Mouse (Mus musculus): Measurements from ENCODE around the gene Bloc1s4.
A peak's percentile ranks its signal among the peaks of the same experiment; 100 is the strongest.

Bloc1s4 gene

DNA sequence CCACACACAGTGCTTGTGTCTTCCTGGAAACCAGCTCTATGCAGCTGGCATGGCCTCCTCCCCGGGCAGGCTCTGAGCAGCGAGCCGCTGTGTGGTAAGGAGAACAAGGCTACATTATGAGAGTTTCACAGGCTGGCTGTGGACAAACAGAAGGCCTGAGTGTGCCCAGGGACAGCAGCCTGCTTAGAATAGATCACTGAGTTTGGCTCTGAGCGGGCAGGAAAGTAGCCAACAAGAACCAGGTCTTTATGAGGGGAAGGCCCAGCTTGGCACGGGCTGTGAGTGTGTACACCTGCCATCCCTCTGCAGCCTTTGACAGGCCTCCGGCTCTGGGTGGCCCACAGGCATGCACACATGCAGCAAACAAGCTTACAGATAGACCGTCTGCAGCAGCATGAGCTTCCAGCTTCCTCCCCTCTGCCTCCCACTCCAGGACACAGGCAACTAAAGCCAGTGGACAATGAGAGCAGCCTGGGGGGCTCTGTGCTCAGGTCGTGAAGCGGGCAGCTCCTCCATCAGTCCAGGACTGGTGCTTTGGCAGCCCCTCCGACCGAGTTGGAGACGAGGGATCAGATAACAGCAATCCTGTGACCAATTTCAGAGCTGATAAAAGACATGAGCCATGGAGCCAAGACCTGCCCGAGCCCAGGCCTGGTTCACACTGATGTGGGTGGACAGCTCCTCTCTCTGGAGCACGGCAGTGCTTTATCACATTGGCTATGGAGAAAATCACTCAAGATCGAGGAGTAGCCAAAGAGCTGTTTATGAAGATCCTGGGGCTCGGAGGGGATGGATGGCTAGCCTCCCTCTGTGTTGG, 9.4 kb downstream of the Bloc1s4 start:
- peak; percentile 46 for DNase-seq

DNA sequence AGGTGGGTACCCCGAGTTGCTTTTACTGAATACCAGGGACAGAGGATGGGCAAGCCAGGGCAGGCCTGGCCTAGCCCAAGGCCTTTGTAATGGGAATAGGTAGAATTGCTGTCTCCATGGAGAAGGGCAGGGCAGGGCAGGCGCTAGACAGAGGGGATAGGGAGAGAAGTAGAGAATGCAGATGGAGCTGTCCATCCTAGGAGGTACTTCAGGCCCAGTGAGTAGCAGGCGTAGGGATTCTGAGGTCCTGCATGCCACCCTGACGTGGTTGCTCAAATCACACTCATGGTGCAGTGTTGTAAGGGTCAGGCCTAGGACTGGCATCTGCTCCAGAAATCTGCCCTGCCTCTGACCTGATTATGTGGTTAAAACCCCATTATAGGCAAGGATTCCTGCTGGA, 10.7 kb downstream of the Bloc1s4 start:
- no peak for DNase-seq

DNA sequence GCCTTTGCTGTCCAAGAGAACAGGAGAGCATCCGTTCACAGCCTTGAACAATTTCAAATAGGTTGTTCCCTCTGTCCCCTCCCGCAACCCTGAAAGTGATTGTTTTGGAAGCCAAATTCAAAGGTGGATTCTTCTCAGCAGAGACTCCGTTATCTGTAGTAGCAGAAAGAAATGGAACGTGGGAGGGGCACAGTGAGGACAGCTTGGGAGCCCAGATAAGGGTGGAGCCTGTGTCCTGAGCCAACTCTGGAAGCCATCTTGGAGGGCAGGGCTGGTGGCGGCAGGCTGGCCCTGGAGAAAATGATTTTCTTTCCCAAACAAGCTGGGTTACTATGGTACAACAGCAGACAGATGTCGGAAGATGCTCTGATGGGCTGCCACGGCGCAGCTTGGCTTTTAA, 12.4 kb downstream of the Bloc1s4 start:
- no peak for DNase-seq

DNA sequence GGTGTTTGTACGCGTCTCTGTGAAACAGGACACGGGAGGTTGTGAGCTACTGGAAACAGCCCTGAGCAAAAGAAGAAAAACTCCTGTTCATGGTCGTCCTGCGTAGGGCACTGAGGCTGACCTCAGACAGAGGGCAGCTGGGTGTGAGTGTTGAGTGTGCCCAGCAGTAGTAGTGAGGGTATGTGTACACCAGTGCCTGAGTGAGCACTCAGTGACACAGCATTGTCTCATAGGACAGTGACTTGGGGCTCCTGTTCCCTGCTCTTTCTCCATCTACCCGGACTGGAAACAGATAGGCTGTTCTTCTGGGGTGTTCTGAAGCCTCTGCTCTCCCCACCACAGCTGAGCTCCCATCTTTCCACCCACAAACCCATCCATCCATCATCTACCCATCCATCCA, 13.3 kb downstream of the Bloc1s4 start:
- DNase-seq = no peak

DNA sequence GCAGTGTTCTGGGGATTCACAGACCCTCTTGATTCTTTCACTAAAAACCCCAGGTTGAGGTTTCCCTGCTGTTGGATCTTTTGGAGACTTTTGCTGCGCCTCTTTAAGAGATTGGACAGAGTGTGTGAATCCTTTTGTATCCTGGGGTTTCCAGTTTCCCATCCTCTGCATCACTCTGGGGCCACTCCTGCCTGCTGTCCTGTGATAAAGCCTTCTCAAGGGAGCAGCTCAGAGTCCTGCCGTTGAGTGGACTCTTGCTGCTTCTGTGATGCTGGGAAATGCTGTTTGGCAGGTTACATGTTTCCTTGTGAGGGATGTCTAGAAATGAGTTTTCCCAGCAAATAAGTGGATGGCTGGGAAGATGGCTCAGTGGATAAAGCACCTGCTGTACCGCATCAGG, 15.0 kb downstream of the Bloc1s4 start:
- no peak for DNase-seq

DNA sequence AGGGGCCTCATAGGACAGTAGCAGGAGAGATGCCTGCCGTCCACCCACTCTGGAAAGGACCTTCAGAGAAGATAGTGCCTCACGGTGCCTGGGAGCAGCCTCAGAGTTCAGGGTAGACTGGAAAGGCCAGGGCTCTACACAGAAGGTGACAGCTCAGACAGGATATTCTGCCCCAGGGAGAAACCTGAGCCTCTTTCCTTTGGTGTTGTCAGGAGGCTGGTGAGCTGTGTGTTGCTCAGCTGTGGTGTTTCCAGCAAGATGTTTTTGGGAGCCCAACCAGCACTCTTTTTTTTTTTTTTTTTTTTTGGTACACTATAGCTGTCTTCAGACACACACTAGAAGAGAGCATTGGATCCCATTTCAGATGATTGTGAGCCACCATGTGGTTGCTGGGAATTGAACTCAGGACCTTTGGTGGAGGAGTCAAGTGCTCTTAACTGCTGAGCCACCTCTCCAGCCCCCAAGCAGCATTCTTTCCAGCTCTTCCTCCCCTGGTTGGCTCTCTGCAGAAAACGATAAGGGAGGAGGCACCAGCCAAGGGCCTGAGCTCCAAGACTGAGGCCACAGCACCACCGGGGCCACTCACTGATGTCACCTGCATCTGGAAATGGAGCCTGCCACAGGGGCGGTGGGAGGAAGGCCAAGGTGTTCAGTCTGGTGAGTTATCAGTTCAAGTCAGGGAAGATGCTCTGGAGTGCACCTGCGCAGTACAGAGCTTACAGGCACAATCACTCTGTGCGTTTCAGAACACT, 16.4 kb downstream of the Bloc1s4 start:
- DNase-seq = no peak

DNA sequence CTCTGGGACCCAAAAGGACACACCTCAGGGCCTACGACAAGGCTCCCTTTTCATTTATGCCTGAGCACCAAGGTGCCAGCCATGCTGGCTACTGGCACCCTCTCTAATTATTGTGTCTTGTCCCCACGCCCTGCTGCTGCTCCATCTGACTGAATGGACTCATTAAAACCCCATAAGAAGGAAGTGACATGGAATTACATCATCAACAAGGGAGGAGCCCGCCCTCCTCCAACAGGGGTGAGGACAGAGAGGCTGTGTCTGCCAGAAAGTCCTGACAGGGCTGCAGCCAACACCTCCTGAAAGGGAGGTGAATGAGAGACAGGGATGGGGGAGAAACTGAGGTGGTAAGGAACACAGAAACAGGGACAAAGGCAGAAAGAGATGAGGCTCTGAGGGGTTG, 17.8 kb downstream of the Bloc1s4 start:
- DNase-seq = no peak

DNA sequence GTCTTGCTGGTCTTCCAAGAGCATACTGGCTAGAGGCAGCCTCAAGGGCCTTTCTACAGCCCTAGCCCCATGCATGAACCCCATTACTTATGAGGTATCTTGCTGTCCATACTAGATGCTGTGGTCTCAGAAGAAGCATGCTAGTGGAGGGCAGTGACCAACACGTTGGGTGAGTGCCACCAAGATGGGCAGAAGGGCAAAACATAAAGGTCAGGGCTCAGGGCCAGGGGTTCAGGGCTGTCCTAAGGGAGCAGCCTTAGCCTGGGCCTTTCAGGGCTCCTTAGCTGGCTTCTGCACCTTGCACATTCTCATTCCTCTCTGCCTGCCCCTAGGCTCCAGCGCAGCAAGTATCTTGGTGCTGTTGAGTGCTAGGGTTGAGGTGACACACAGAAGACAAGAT, 18.5 kb downstream of the Bloc1s4 start:
- no peak for DNase-seq

DNA sequence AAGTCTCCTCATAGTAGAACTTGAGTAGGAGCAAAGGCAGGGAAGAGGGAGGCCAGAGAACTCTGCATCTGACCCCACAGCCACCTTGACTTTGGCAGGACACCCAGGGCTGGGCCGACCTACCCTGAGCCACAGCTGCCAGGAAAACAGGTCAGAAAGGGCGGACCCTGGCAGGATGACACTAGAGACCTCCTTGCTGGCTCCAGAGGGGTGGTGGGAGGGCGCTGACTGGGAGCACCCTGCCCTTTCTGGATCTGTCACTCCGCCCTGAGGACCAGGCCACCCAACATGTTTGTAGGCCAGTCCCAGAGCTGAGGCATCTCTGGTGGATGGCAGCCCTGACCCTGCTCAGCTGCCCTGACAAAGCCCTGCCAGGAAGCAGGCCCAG, 19.4 kb downstream of the Bloc1s4 start:
- DNase-seq = no peak

DNA sequence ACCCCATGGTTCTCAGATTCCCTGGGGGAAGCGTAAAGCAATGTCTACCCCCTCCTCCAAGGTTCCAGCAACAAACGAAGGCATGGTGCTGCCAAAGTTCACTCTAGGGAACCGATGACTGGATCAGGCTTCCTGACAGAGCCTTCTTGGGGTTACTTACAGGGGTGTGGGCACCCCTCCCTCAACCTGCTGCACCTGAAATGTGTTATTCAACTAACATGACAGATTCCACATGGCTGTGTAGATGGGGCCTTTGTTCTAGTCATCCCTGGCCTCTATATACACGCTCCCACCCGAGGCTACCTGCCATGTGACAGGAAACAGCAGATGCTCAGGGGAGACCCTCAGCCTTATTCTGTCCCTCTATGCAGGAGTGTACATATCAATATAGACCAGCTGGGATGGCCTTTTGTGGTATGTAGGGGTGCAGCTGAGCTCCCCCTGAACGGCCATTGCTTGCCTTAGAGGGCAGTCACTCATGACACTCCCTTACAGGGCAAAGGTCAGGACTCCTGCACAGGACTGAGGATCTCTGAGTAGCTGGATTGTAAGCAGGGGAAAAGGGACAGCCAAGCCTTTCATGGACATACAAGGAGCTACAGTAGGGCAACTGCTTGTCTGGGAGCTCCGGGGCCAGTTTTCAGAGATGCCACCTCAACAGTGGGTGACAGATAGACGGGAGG, 19.9 kb downstream of the Bloc1s4 start:
- DNase-seq = no peak

DNA sequence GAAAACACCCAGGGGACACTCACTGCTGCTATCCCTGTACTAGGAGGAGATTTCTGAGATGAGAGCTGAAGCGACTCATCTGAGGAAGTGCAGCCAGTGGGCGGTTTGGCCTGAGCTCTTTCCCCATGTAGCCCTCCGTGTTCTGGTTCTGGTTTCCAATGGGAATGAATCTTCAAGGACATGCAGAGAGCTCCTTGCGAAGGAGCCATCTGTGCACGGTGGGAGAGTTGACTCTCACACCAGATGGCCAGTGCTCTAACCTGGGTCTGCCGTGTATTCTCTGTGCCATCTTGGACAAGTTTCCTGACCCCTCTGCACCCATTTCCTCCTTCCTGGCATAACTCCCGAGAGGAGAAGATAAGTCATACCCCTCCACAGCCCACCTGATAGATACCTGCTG, 20.7 kb downstream of the Bloc1s4 start:
- no peak for DNase-seq

DNA sequence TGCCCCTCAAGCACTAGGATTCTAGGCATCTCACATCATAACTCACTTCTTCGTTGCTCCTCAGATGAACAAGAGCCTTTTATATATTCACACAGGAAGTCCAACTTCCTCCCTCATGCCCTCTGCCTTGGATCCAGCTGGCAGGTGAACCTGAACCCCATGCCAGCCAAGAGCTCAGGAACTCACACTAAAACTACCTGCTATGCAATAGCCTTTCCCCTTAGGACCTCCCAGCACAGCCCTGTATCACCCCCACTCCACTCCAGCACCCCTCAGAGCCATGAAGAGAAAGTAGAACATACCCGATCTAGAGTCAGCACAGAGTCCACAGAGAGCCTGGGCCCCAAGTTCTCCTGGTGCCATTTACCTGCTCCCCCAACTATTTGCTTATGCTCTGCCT, 21.3 kb downstream of the Bloc1s4 start:
- no peak for DNase-seq

DNA sequence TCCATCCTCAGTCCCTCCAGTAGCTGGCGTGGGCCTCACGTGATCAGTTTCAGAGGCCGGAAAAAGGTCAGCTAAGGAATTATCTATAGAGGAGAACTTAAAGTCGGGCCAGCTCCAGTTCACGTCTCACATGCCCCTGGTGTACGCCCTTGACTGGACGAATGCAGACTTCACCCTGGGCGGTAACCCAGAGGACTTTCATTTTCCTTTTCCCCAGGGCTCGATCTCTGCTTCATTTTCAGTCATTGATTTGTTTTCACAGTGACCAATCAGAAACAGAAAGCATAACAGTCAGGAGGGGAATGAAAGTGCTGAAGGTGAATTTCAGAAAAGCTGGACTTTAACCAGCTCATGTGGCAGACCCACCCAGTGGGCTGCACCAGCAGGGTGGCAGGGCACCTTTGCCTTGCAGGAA, 22.1 kb downstream of the Bloc1s4 start:
- no peak for DNase-seq

DNA sequence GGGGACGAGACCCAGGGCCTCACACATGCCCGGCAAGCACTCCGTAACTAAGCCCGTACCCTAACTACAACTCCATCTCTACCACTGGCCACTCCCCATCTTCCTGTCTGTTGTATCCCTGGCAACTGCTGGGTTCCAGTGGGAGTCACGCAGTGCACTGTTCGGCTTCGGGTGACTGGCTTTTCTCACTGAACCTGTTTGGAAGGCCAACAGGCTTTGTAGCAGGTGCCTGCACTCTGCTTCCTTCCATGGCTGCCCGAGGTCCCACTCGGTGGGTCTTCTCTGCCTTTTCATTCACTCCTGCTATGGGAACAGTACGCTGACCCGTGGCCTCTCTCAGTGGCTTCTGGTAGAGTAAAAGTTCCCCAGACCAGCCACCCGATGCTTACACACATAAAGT, 22.6 kb downstream of the Bloc1s4 start:
- no peak for DNase-seq

DNA sequence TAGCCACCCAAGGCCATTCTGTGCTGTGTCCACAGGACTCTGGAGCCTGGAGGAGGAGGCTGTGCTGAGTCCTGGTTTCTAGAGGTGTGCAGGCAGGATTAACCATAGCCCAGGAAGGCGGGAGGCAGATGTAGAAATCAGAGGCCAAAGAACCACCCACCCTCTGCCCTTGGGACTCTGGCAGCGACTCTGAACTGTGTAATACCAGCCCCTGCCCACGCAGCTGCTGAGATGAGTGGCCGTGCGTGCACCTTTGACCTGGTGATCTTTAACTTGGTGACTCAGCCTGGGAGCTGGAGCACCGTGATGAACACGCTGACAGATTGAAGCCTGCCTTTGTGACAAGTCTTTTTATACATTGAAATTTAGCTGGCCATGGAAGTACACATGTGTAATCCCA, 24.2 kb downstream of the Bloc1s4 start:
- no peak for DNase-seq

DNA sequence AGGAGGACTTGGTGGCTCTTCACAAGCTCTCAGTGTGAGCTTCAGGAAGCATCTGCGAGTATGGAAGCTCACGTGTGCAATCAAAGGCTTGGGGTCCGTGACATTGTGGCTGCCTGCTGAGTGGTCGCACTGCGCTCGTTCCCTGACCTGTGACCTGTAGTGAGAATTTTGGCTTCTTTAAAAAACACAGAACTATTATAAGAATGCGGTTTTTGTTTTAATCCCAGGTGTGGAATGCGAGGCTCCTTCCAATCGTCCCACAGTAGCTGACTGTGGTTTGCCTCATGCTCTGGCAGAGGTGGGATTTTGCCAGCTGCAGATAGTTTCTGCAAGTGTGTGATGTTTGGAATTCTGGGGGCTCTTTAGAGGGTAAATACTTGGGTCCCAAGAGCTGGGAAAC, 25.1 kb downstream of the Bloc1s4 start:
- no peak for DNase-seq

DNA sequence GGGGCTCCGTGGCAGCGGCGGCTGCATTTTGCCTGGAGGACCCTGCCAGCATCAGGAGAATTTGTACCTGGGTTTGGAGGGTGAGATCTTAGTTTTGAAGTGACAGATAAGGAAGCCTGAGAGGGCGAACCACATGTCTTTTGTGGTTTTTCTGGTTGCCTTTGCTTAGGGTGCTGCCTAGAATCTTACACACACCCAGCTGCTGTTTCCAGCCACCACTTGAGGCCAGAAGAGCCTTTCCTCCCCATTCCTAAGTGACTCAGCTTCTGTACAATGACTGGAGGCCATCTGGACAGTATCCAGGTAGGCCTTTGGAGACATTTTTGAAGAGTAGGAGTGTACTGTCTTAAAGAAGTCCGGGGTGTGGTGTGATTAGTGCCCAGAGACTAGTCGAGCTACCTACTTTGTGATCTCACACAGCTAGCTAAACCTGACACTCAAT, 26.0 kb downstream of the Bloc1s4 start:
- DNase-seq = no peak

DNA sequence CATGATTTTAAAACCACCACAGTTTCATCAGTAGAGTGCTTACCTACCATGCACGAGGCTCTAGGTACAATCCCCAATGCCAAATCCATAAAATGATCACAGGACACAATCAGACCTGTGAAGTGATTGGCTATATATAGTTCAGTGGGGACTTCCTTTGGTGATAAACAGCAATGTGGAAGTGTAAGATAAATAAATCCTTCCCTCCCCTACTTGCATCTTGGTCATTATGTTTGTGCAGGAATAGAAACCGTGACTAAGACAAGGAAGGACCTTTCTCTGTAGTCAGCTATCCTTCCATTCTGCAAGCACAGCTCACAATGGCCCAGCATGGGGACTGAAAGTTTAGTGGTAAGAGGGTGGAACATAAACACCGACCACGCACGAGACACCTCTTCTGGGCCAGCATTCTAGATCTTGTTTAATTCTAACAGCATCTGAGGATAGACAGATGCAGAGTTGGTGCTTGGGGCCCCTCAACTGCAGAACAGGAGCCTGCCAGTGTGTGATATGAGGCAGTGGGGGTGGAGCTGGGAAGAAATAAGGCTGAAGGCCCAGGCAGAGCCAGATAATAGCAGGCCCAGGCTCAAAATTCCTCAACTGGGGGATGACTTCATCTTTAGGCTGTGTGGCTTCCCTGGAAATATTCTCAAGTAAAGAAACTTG, 27.6 kb downstream of the Bloc1s4 start:
- DNase-seq = no peak

DNA sequence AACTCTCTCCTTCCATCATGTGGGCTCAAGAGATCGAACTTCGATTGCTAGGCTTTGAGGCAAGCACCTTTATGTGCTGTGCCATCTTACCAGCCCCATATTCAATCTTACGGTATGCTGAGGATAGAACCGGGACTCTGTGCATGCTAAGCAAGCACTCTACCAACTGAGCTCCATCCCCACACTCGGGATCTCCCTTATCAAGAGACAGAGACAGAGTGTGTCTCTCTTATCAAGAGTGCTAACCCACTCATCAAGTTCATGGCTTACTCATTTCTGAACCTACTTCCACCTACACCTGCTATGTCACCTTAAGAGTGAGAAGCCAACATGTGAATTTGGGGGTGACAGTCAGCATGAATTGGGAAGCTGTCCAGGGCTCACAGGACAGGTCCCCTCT, 28.2 kb downstream of the Bloc1s4 start:
- no peak for DNase-seq

DNA sequence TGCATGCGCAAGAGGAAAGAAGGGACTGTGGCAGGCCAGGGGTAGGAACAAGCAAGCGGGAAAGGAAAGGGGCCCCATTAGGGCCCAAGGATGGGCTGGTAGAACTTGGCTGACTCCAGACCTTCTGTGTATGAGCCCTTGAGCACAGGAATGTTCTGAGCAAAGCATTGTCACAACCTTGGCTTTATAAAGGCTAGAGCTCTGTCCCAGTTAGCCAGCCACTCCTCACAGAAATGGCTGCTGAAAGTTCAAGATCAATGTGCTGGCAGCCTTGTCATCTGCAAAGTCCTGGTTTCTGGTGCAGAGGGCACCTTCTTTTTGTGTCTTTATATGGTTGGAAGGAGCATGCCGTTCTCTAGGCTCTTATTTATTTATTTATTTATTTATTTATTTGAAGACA, 28.8 kb downstream of the Bloc1s4 start:
- no peak for DNase-seq

DNA sequence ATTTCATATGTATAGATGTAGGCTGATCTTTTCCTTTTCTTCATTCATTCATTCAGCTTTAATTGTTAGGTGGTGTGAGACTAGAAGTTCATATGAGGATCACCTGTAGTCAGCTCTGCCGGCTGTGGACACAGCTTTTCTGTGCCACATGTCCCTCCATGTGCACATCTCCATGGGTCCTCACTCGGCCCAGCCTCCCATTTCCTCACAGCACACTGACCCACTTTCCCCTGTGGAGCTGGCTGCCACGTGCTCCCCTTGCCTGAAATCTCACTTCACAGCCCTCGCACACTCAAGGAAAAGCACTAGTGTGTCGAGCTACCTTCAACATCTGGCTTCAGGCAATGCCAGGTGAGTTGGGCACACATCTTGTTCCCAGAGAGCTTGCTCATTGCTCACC, 29.3 kb downstream of the Bloc1s4 start:
- DNase-seq = no peak

DNA sequence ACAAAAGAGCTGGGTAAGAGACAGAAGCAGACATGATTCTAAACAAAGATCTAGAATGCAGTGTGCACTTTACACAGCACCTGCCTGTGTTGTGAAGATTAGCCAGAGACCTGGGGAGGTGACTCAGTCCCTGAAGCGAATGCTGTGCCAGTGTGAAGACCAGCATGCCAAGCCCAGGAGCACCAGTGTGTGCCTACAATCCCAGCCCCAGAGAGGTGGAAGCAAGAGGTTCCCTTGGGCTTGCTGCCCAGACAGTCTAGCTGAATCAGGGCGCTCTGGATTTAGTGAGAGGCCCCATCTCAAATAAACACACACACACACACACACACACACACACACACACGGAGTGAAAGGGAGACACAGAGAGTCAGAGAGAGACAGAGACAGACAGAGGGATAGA, 30.6 kb downstream of the Bloc1s4 start:
- DNase-seq = no peak

DNA sequence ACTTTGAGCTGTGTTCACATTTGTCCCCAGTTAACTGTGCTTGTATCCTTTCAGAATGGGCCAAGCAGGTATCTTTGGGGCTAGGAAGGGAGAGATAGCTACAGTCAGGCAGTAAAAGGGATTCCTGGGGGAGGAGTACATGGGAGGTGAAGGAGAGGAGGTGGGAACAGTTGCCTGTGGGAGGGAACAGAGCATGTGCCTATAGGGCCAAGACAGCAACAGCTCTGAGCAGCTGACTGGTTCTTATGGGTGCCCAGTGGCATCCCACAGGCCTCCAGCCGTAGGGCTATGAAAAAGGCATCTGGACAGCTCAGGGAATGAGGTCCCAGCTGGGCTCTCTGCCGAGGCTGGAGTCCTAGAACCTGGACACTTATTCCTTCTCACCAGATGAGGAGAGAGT, 31.6 kb downstream of the Bloc1s4 start:
- no peak for DNase-seq

Measured in right cerebral cortex, postnatal 4 days (tissue).